Mouse (Mus musculus) thymus, adult 2 months (tissue): ENCODE results near the gene Gm436.

ENCODE experiments used
- CTCF ChIP-seq: fragments of 200-500 bp; IDR thresholded peaks from 2 replicates; pipeline ENCODE4 v1.5.1; 2012; ENCODE audit warnings: mild to moderate bottlenecking, control low read depth, low read length, moderate library complexity, borderline replicate concordance; ENCODE audit not compliant: control insufficient read depth, poor library complexity, insufficient read depth; ENCODE audit errors: extremely low read depth
- POLR2A ChIP-seq: fragments of 200-500 bp; IDR thresholded peaks from 2 replicates; pipeline ENCODE4 v1.6.1; 2012; ENCODE audit warnings: mild to moderate bottlenecking, low read length, control low read depth, moderate library complexity; ENCODE audit not compliant: control insufficient read depth, poor library complexity, insufficient read depth; ENCODE audit errors: extremely low read depth

DNA sequence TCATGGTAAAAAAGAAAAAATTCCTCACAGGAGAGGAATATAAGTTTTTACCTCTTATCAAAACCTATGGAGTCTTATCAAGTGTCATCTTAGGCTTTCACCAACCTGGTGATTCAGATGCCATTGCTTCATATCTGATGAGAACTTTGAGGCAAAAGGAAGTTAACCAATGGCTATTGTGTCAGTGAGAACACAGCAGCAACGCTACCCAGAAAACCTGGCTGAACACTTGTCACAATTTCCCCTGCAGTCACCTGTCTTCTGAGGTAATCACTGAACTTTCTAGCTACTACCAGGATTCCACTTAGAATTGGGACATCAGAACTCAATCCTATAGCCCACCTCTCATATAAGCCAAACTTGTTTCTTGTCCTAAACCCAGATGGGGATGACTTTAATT, 33.5 kb upstream of the Gm436 start:
- TF ChIP-seq POLR2A (no peak), CTCF (no peak)
